Mouse (Mus musculus): Measurements from ENCODE around the gene Rhox7a. TPM values are rescaled to one million over a fixed set of nuclear protein-coding genes. Genes with fewer than 3 reads are reported as not detected.

The Rhox7a gene
- not detected in 2 replicates for polyA plus RNA-seq (2012; rRNA removed)

DNA sequence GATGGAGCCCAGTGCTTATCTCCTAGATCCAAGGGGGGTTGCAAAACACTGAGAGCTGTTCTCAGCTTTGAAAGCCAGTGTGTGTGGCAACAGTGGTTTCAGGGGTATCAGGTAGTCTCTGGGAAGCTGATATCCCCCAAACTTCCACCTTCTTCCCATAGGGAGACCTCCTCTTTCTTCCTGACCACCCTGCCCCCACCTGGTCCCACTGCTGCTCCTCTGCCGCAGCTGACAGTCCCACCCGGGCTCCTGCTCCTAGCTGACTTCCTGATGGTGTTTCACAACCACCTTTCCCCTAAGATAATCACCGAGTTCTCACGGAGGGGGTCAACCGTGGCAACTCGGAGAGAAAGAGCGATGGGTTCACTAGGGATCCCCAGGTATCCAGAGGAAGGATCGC is at the start of gene Rhox7a:
Gene Rhox7a (plus strand): TSS at position 301 of the 400 bp plus-strand sequence.

DNA sequence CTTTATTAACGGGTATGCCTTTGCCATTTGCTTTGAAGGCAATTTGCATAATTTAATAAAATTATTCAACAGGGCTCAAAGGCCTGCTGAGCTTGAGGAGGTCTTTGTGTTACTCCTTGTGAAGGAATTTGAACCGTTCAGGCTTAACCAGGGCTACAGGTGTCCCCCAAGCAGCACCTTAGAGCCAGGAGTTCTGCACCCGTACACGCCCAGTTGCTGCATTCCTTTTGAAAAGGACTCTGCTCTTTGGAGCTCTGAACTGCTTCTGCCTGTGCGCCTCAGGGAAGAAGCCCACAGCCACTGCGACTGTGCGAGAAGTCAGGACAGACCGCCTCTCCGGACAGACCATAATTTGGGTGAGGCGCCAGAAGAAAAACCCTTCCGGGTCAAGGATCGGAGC is 4.9 kb upstream of the Rhox7a start, which contains the start of gene Rhox6:
Gene Rhox6 (plus strand): TSS at position 301 of the 400 bp plus-strand sequence.

DNA sequence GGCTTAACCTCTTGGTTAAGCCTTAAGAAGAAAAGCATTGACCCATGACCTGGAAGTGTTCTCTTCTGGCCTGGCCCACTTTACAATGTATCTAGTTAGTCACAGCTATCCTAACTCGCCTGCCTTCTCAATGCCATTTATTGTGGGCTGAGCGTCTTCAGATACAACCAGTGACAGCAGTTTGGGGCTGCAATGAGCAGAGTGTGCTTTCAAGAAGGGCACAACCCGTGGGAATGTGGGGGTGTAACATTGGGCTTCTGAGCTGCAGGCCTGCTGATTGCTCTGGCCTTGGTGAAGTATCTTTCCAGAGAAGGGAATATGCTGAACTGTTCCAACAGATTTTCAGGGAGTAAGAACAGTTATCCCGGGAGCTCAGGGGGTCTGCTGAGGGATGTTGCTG is 47.4 kb downstream of the Rhox7a start, which contains the start of gene Rhox8:
Gene Rhox8 (minus strand): TSS at position 101 of the 400 bp plus-strand sequence.

Other genes with a start within 250 kb of the Rhox7a start
- not detected in 2 replicates for gene Rhox4f, start 224.0 kb upstream of the Rhox7a start, polyA plus RNA-seq (2012; rRNA removed)
- not detected in 2 replicates for gene Rhox3g, start 203.1 kb upstream of the Rhox7a start, polyA plus RNA-seq (2012; rRNA removed)
- gene Rhox2g, start 188.2 kb upstream of the Rhox7a start, polyA plus RNA-seq (2012; rRNA removed) = not detected in 2 replicates
- not detected in 2 replicates for gene Rhox4g, start 180.4 kb upstream of the Rhox7a start, polyA plus RNA-seq (2012; rRNA removed)
- gene Rhox3h, start 162.9 kb upstream of the Rhox7a start, polyA plus RNA-seq (2012; rRNA removed) = not detected in 2 replicates
- gene Rhox2h, start 158.4 kb upstream of the Rhox7a start, polyA plus RNA-seq (2012; rRNA removed) = not detected in 2 replicates
- not detected in 2 replicates for gene Rhox5, start 26.8 kb upstream of the Rhox7a start, polyA plus RNA-seq (2012; rRNA removed)
- not detected in 2 replicates for gene Rhox6, start 4.8 kb upstream of the Rhox7a start, polyA plus RNA-seq (2012; rRNA removed)
- 0.26 and 0.81 TPM in 2 replicates for gene Rhox8, start 47.3 kb downstream of the Rhox7a start, polyA plus RNA-seq (2012; rRNA removed)
- gene Rhox7b, start 65.5 kb downstream of the Rhox7a start, polyA plus RNA-seq (2012; rRNA removed) = not detected in 2 replicates
- gene Rhox9, start 70.1 kb downstream of the Rhox7a start, polyA plus RNA-seq (2012; rRNA removed) = not detected in 2 replicates
- not detected in 2 replicates for gene Btg1-ps1, start 187.1 kb downstream of the Rhox7a start, polyA plus RNA-seq (2012; rRNA removed)
- gene Btg1-ps2, start 211.4 kb downstream of the Rhox7a start, polyA plus RNA-seq (2012; rRNA removed) = 0.26 and 0.85 TPM in 2 replicates
- not detected in 2 replicates for gene Rhox10, start 234.8 kb downstream of the Rhox7a start, polyA plus RNA-seq (2012; rRNA removed)